Mouse (Mus musculus) 3134 (cell line): Measurements from ENCODE around the gene Anxa7.

ENCODE experiments used
- DNase-seq: peaks from one replicate; pipeline ENCODE4 v3.0.0-alpha.2; 2011; ENCODE audit warnings: low spot score; ENCODE audit not compliant: insufficient read length; ENCODE audit errors: extremely low read depth

The Anxa7 gene

DNA sequence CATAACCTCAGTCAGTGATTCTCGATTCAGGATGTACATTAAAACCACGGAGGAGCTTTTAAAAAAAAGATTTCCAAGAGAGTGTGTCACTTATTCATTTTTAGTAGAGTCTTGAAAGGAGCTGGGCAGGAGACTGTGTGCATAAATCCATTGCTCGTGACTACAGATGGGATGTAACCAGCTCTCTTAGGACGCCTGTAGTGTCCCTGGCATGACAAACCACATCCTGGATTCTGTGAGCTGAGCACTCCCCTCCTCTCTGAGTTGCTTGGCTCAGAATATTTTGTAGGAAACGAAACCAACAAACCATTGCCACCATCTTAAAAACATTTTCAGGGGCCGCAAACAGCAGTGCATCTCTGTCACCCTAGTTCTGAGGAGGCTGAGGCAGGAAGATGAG, 43.0 kb downstream of the Anxa7 start:
- no peak for DNase-seq

DNA sequence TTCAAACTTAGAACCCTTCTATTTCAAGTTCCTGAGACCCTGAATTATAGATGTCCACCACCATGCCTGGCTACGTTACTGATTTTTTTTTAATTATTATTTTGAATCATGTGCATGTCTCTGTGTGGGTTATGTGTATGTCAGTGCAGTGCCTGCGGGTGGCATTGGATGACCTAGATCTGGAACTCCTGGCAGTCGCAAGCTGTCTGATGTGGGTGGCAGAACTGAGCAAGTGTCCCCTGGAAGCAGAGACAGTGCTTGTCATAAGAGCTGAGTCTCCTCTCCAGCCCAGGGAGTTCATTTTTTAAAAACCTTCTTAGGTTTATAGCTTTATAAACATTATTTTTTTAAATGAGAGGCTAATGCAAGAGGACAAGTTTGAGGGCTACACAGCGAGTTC, 47.5 kb downstream of the Anxa7 start:
- no peak for DNase-seq

DNA sequence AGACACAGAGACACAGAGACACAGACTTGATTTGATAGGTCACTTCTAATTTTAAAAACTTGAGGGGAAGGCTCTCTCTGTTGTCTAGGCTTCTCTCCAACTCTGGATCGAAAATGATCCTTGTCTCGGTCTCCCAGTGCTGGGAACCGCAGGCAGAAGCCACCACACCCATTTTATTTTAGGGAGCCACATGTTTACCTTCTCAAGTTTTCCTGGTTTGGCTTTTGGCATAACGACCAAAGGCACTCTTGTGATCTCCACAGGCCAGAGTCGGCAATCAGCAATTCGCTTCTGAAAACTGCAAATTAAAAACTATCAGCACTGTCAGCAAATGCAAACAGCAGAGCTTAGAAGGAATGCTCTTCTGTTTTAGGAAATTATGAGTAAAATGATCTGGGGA, 48.2 kb downstream of the Anxa7 start:
- no peak for DNase-seq

DNA sequence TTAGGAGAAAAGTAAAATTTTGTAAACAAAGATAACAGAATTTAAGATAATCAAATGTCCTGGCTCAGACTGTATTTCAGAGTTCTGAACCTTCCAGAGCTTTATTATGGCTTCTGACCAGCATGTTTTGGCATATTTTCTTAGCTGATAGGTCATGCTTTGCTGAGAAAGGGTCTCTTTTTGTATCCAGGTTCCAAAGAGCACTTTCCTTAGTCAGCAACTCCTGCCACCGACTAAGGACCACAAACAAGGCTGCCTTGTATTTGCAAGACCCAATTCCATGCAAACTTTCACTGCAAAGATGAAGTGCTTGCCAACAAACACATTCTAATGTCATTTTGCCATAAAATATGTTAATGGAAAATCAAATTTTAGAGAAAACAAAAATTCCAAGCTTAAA, 50.1 kb downstream of the Anxa7 start:
- no peak for DNase-seq

DNA sequence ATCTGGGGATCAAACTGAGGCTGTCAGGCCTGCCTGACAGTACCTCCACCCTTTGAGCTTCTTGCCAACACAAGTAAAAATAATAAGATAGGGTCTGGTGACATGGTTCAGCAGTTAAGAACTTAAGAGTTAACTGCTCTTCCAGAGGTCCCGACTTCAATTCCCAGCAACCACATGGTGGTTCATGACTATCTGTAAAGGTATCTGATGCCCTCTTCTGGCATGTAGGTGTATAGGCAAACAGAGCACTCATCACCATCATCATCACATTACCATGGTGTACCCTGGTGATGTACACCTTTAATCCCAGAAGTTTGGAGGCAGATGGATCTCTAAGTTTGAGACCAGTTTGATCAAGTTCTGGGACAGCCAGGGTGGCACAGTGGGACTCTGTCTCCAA, 51.3 kb downstream of the Anxa7 start:
- no peak for DNase-seq

DNA sequence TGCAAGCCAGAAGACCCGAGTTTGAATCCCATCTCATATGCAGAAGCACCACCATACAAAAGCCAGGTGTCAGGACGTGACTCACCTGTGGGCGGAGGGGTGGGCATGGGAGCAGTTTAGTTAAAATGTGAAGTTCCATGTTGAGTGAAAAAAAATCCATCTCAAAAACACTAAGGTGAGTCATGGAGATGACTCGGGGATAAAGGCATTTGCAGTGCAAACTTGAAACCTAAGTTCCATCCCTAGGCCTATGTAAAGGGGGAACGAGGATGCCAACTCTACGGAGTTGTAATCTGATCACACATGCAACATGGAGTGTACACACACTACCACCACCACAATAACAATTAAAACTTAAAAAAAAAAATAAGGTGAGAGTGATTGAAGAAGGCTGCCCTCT, 56.9 kb downstream of the Anxa7 start:
- DNase-seq = no peak

DNA sequence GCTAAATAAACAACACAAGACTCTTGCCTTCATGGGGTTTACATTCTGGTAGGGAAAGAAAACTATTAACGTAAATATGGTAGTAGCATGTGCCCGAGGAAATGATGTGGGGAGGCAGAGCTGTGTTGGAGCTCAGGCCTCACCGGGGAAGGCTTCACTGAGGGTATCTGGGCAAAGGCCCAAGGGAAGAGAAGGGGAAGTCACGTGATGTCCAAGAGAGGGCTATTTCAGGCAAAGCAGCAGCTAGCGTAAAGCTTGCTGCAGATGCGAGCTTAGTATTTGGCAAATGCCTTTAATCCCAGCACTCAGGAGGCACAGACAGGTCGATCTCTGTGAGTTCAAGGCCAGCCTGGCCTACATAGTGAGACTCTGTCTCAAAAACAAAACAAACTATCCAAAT, 57.7 kb downstream of the Anxa7 start:
- no peak for DNase-seq
